Mouse (Mus musculus): ENCODE measurements around the gene Fbxo28. TPM values are rescaled to one million over a fixed set of nuclear protein-coding genes. Genes with fewer than 3 reads are reported as not detected.

Gene Fbxo28
- 23.1 and 24.2 TPM in 2 replicates for polyA plus RNA-seq (2014; fragmentation: Nextera tagmentation; extraction: Ambion mirVana)

DNA sequence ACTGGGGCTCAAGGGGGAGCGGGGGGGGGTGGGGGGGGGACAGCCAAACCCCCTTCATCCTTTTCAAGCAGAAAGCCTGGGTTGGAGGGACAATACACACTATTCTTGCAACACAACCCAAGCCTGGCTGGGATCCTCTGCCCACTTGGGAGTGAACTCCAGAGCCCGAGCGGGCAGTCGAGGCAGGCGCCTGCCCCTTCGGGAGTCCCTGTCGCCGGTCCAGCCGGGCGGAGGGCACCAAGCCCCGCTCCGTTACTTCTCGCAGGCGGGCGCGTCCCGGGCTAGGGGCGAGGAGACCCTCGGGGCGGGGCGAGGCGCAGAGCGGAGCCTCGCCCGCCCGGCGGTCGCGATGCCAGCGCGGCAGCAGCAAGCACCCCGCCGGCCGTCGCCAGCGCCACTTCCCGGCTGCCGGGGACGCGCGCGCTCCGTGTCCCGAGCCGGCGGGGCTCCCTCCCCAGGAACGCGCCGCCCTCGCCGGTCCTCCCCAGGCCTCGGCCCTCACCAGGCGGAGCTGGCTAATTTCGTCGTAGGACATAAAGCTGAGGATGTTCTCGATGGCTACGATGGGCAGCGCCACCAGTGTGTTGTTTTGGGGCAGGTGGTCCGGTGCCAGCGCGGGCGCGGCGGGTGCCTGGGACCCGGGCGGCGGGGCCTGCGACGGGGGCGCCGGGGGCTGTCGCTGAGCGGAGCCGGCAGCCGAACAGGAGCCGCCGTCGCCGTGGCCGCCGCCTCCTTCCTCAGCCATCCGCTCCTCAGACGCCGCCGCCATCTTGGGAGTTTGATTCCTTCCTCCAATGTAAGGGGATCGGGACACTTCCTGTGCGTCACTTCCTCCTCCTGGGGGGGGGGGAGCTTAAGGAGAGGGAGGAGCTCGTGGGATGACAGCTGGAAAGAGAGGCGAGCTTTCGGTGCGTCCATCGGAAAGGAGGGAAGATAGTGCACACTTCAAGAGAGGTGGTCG is at the start of gene Fbxo28:
Gene Fbxo28 (minus strand): TSS at position 809 of the 961 bp plus-strand sequence.
- Histone ChIP-seq H3K9me3 (ENCODE audit: control insufficient read depth, low read depth, low read length) (no peaks in the 10 kb centered on the region), H3K27ac (ENCODE audit: low read length) (peak within 1 kb of the TSS; percentile 80), H3K36me3 (ENCODE audit: control insufficient read depth, insufficient read depth, low read length) (no peaks in the 10 kb centered on the region), H3K27me3 (ENCODE audit: control insufficient read depth, insufficient read depth, low read length) (no peaks in the 10 kb centered on the region), H3K4me2 (replicated peaks; ENCODE audit: low read depth, low read length) (peak within 1 kb of the TSS; percentile 91), H3K4me3 (ENCODE audit: low read depth, low read length) (peak within 1 kb of the TSS; percentile 100), H3K4me1 (ENCODE audit: control insufficient read depth, insufficient read depth, low read length) (peaks cover 11% of the 10 kb centered on the region), H3K9ac (replicated peaks; ENCODE audit: low read depth, low read length) (peak within 1 kb of the TSS; percentile 97)
- under 1% methylated on average over 90 of the region's 93 CpGs for WGBS
- ATAC-seq (ENCODE audit: insufficient number of reproducible peaks, insufficient read depth, low FRiP score, low read depth), result peak; percentile 95

GRCm38 (mm10) chr1:182388729-182389128 is 47.3 kb upstream of the Fbxo28 start:
- H3K27me3 ChIP-seq (ENCODE audit: control insufficient read depth, insufficient read depth, low read length), result no peaks in the 10 kb centered on the region
- H3K4me3 ChIP-seq (ENCODE audit: low read depth, low read length), result no peak overlapping the region
- no peaks in the 10 kb centered on the region for H3K9me3 ChIP-seq (ENCODE audit: control insufficient read depth, low read depth, low read length)
- no peak overlapping the region for H3K9ac ChIP-seq (replicated peaks; ENCODE audit: low read depth, low read length)
- 40% methylated on average over 4 of the region's 4 CpGs for WGBS
- no peaks in the 10 kb centered on the region for H3K36me3 ChIP-seq (ENCODE audit: control insufficient read depth, insufficient read depth, low read length)
- no peak overlapping the region for H3K27ac ChIP-seq (ENCODE audit: low read length)
- ATAC-seq (ENCODE audit: insufficient number of reproducible peaks, insufficient read depth, low FRiP score, low read depth), result no peak
- H3K4me2 ChIP-seq (replicated peaks; ENCODE audit: low read depth, low read length), result no peak overlapping the region
- no peaks in the 10 kb centered on the region for H3K4me1 ChIP-seq (ENCODE audit: control insufficient read depth, insufficient read depth, low read length)

GRCm38 (mm10) chr1:182386449-182386848 is 45.0 kb upstream of the Fbxo28 start:
- no peak for ATAC-seq (ENCODE audit: insufficient number of reproducible peaks, insufficient read depth, low FRiP score, low read depth)

GRCm38 (mm10) chr1:182383096-182383495 is 41.7 kb upstream of the Fbxo28 start:
- no peak for ATAC-seq (ENCODE audit: insufficient number of reproducible peaks, insufficient read depth, low FRiP score, low read depth)
- Histone ChIP-seq H3K9ac (replicated peaks; ENCODE audit: low read depth, low read length) (no peak overlapping the region), H3K4me2 (replicated peaks; ENCODE audit: low read depth, low read length) (no peak overlapping the region), H3K4me3 (ENCODE audit: low read depth, low read length) (no peak overlapping the region), H3K36me3 (ENCODE audit: control insufficient read depth, insufficient read depth, low read length) (no peaks in the 10 kb centered on the region), H3K27me3 (ENCODE audit: control insufficient read depth, insufficient read depth, low read length) (no peaks in the 10 kb centered on the region), H3K9me3 (ENCODE audit: control insufficient read depth, low read depth, low read length) (no peaks in the 10 kb centered on the region), H3K4me1 (ENCODE audit: control insufficient read depth, insufficient read depth, low read length) (no peaks in the 10 kb centered on the region), H3K27ac (ENCODE audit: low read length) (no peak overlapping the region)
- WGBS, result 58% methylated on average over 9 of the region's 9 CpGs

More at GRCm38 (mm10) chr1:182386449-182386848, 45.0 kb upstream of the Fbxo28 start:
- WGBS, result 89% methylated on average over 8 of the region's 8 CpGs
- Histone ChIP-seq H3K4me1 (ENCODE audit: control insufficient read depth, insufficient read depth, low read length) (no peaks in the 10 kb centered on the region), H3K4me3 (ENCODE audit: low read depth, low read length) (no peak overlapping the region), H3K9me3 (ENCODE audit: control insufficient read depth, low read depth, low read length) (no peaks in the 10 kb centered on the region), H3K27me3 (ENCODE audit: control insufficient read depth, insufficient read depth, low read length) (no peaks in the 10 kb centered on the region), H3K9ac (replicated peaks; ENCODE audit: low read depth, low read length) (no peak overlapping the region), H3K36me3 (ENCODE audit: control insufficient read depth, insufficient read depth, low read length) (no peaks in the 10 kb centered on the region), H3K27ac (ENCODE audit: low read length) (no peak overlapping the region), H3K4me2 (replicated peaks; ENCODE audit: low read depth, low read length) (no peak overlapping the region)

DNA sequence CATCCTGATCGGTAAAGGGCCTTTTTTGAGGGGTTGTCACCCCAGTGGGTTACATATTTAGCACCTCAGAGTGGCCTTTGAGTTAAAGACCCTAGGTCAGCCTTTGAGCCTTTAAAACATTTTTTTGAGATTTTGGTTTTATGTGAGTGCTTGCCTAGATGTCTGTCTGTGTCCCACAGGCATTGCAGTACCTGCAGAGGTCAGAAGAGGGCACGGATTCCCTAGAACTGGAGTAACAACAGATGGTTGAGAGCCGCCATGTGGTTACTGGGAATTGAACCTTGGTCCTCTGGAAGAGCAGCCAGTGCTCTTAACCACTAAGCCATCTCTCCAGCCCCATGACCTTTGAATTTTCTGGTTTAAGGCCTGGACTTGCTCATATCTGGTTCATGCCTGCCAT is 39.9 kb upstream of the Fbxo28 start:
- Histone ChIP-seq H3K27me3 (ENCODE audit: control insufficient read depth, insufficient read depth, low read length) (no peaks in the 10 kb centered on the region), H3K4me1 (ENCODE audit: control insufficient read depth, insufficient read depth, low read length) (no peaks in the 10 kb centered on the region), H3K27ac (ENCODE audit: low read length) (no peak overlapping the region), H3K9ac (replicated peaks; ENCODE audit: low read depth, low read length) (no peak overlapping the region), H3K9me3 (ENCODE audit: control insufficient read depth, low read depth, low read length) (no peaks in the 10 kb centered on the region), H3K4me2 (replicated peaks; ENCODE audit: low read depth, low read length) (no peak overlapping the region), H3K4me3 (ENCODE audit: low read depth, low read length) (no peak overlapping the region), H3K36me3 (ENCODE audit: control insufficient read depth, insufficient read depth, low read length) (no peaks in the 10 kb centered on the region)
- ATAC-seq (ENCODE audit: insufficient number of reproducible peaks, insufficient read depth, low FRiP score, low read depth), result no peak
- WGBS, result 73% methylated on average over 3 of the region's 3 CpGs

- Histone ChIP-seq H3K36me3 (ENCODE audit: control insufficient read depth, insufficient read depth, low read length) (no peaks in the 10 kb centered on the region), H3K27me3 (ENCODE audit: control insufficient read depth, insufficient read depth, low read length) (no peaks in the 10 kb centered on the region), H3K4me2 (replicated peaks; ENCODE audit: low read depth, low read length) (no peak overlapping the region), H3K4me3 (ENCODE audit: low read depth, low read length) (no peak overlapping the region), H3K27ac (ENCODE audit: low read length) (no peak overlapping the region), H3K4me1 (ENCODE audit: control insufficient read depth, insufficient read depth, low read length) (no peaks in the 10 kb centered on the region), H3K9me3 (ENCODE audit: control insufficient read depth, low read depth, low read length) (no peaks in the 10 kb centered on the region), H3K9ac (replicated peaks; ENCODE audit: low read depth, low read length) (no peak overlapping the region)
- ATAC-seq (ENCODE audit: insufficient number of reproducible peaks, insufficient read depth, low FRiP score, low read depth), result no peak
- WGBS, result 77% methylated on average over 7 of the region's 7 CpGs
Measured at GRCm38 (mm10) chr1:182380683-182381082, 39.3 kb upstream of the Fbxo28 start.

- Histone ChIP-seq H3K27ac (ENCODE audit: low read length) (no peak overlapping the region), H3K9me3 (ENCODE audit: control insufficient read depth, low read depth, low read length) (no peaks in the 10 kb centered on the region), H3K9ac (replicated peaks; ENCODE audit: low read depth, low read length) (no peak overlapping the region), H3K36me3 (ENCODE audit: control insufficient read depth, insufficient read depth, low read length) (no peaks in the 10 kb centered on the region), H3K4me2 (replicated peaks; ENCODE audit: low read depth, low read length) (no peak overlapping the region), H3K4me3 (ENCODE audit: low read depth, low read length) (no peak overlapping the region), H3K27me3 (ENCODE audit: control insufficient read depth, insufficient read depth, low read length) (no peaks in the 10 kb centered on the region), H3K4me1 (ENCODE audit: control insufficient read depth, insufficient read depth, low read length) (no peaks in the 10 kb centered on the region)
- 66% methylated on average over 7 of the region's 7 CpGs for WGBS
- no peak for ATAC-seq (ENCODE audit: insufficient number of reproducible peaks, insufficient read depth, low FRiP score, low read depth)
Measured at GRCm38 (mm10) chr1:182378876-182379275, 37.4 kb upstream of the Fbxo28 start.

GRCm38 (mm10) chr1:182378205-182378835 is 36.9 kb upstream of the Fbxo28 start:
- Histone ChIP-seq H3K27me3 (ENCODE audit: control insufficient read depth, insufficient read depth, low read length) (no peaks in the 10 kb centered on the region), H3K4me3 (ENCODE audit: low read depth, low read length) (no peak overlapping the region), H3K27ac (ENCODE audit: low read length) (no peak overlapping the region), H3K36me3 (ENCODE audit: control insufficient read depth, insufficient read depth, low read length) (no peaks in the 10 kb centered on the region), H3K4me1 (ENCODE audit: control insufficient read depth, insufficient read depth, low read length) (no peaks in the 10 kb centered on the region), H3K9me3 (ENCODE audit: control insufficient read depth, low read depth, low read length) (no peaks in the 10 kb centered on the region), H3K9ac (replicated peaks; ENCODE audit: low read depth, low read length) (no peak overlapping the region), H3K4me2 (replicated peaks; ENCODE audit: low read depth, low read length) (no peak overlapping the region)
- ATAC-seq (ENCODE audit: insufficient number of reproducible peaks, insufficient read depth, low FRiP score, low read depth), result no peak
- 74% methylated on average over 11 of the region's 11 CpGs for WGBS
